Mouse (Mus musculus) brain, embryonic 14.5 days (tissue): ENCODE data around the gene Dgki.

Source experiments
- CTCF ChIP-seq: fragments of 200-500 bp; IDR thresholded peaks from 2 replicates; pipeline ENCODE4 v1.5.1; 2012; ENCODE audit warnings: inconsistent platforms, mild to moderate bottlenecking, moderate library complexity, borderline replicate concordance; ENCODE audit not compliant: insufficient read depth, insufficient read length; ENCODE audit errors: extremely low read depth
- POLR2A ChIP-seq: fragments of 200-500 bp; IDR thresholded peaks from 2 replicates; pipeline ENCODE4 v1.6.1; 2012; ENCODE audit warnings: mild to moderate bottlenecking, inconsistent platforms, borderline replicate concordance; ENCODE audit not compliant: poor library complexity, insufficient read depth, insufficient read length, severe bottlenecking; ENCODE audit errors: extremely low read depth

- TF ChIP-seq CTCF (no peak), POLR2A (no peak)
Observed at GRCm38 (mm10) chr6:37147431-37148022, 152.5 kb downstream of the Dgki start.
